Mouse (Mus musculus) heart, adult 8-10 months (tissue): ENCODE data around the gene Itpr2. TPM values are rescaled to one million over a fixed set of nuclear protein-coding genes. Genes with fewer than 3 reads are reported as not detected.

Source experiments
- DNase-seq: peaks from one replicate; pipeline ENCODE4 v3.0.0; 2022; ENCODE audit warnings: low spot score
- total RNA-seq, 4 experiments: library from RNA; stranded (reverse); gene quantifications; 2 replicates each; pipeline ENCODE4 v1.2.4; 2022

The Itpr2 gene
- total RNA-seq, 4 experiments from 2014 or later: 19.4 to 28.1 (median 21.2) TPM

- no peak for DNase-seq
These were observed 342.4 kb downstream of the Itpr2 start for GRCm38 (mm10) chr6:146159641-146160040.

- DNase-seq: no peak
These were observed 343.3 kb downstream of the Itpr2 start for GRCm38 (mm10) chr6:146158717-146159116.

GRCm38 (mm10) chr6:146157983-146158535 is 344.0 kb downstream of the Itpr2 start:
- DNase-seq: no peak

GRCm38 (mm10) chr6:146157099-146157498 is 344.9 kb downstream of the Itpr2 start:
- DNase-seq: no peak

GRCm38 (mm10) chr6:146156536-146156935 is 345.5 kb downstream of the Itpr2 start:
- no peak for DNase-seq

- DNase-seq: no peak
These were observed 346.8 kb downstream of the Itpr2 start for GRCm38 (mm10) chr6:146155156-146155734.

- no peak for DNase-seq
These were observed 349.2 kb downstream of the Itpr2 start for GRCm38 (mm10) chr6:146152843-146153242.

GRCm38 (mm10) chr6:146140966-146141585 is 360.9 kb downstream of the Itpr2 start:
- DNase-seq: no peak

GRCm38 (mm10) chr6:146140171-146140570 is 361.9 kb downstream of the Itpr2 start:
- DNase-seq: no peak

- no peak for DNase-seq
These were observed 365.4 kb downstream of the Itpr2 start for GRCm38 (mm10) chr6:146136646-146137045.

GRCm38 (mm10) chr6:146136244-146136643 is 365.8 kb downstream of the Itpr2 start:
- DNase-seq: no peak

GRCm38 (mm10) chr6:146135291-146135690 is 366.7 kb downstream of the Itpr2 start:
- no peak for DNase-seq

GRCm38 (mm10) chr6:146133921-146134320 is 368.1 kb downstream of the Itpr2 start:
- no peak for DNase-seq

GRCm38 (mm10) chr6:146129066-146129465 is 373.0 kb downstream of the Itpr2 start:
- no peak for DNase-seq

GRCm38 (mm10) chr6:146126823-146127681 is 375.0 kb downstream of the Itpr2 start:
- DNase-seq: no peak

- DNase-seq: no peak
These were observed 376.4 kb downstream of the Itpr2 start for GRCm38 (mm10) chr6:146125621-146126020.

GRCm38 (mm10) chr6:146124479-146124878 is 377.5 kb downstream of the Itpr2 start:
- DNase-seq: no peak

- no peak for DNase-seq
These were observed 378.4 kb downstream of the Itpr2 start for GRCm38 (mm10) chr6:146123656-146124055.

GRCm38 (mm10) chr6:146120172-146120571 is 381.9 kb downstream of the Itpr2 start:
- no peak for DNase-seq

- DNase-seq: no peak
These were observed 387.2 kb downstream of the Itpr2 start for GRCm38 (mm10) chr6:146114731-146115302.

- no peak for DNase-seq
These were observed 388.0 kb downstream of the Itpr2 start for GRCm38 (mm10) chr6:146114071-146114470.

- DNase-seq: no peak
These were observed 388.9 kb downstream of the Itpr2 start for GRCm38 (mm10) chr6:146113085-146113484.
